Mouse (Mus musculus): ENCODE measurements at regions not wholly inside any gene's neighbourhood (a gene's known extent, or its start where the extent isn't known, plus 50 kb on each side); places are given as distances from the start of the nearest gene placed in this dataset.
A peak's percentile ranks its signal among the peaks of the same experiment; 100 is the strongest.

DNA sequence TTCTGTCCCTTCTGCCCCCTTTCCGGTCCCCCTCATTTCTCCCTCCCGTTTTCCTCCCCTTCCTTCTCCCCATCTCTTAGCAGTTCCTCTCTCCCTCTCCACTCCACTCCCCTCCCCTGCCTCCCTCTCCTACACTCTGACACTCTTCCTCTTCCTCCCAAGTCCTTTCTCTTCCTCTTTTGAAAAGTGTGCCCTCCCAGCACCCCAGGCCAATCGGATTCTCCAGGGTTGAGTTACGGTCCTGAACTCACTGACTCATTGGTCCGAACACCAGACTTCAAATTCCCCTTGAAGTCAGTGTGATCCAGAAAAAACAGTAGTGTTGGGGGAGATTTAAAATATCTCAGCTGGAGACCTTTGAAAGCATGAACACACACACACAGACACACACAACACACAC is 109.1 kb downstream of the 2410131K14Rik start:
- Histone ChIP-seq H3K9ac (ENCODE audit: insufficient read depth, low read depth, low read length, poor library complexity, severe bottlenecking) (peak overlapping the region; percentile 10; the same call in 1 of the 2 replicates), H3K4me1 (ENCODE audit: control insufficient read depth in 2 of 2, insufficient read depth in 2 of 2, low read length in 2 of 2, poor library complexity in 1 of 2) (peaks cover 5 to 18% of the 10 kb centered on the region in 2 experiments), H3K9me3 (ENCODE audit: control insufficient read depth, insufficient read depth, low read depth, low read length) (no peaks in the 10 kb centered on the region), H3K27ac (ENCODE audit: insufficient read depth, low read depth, low read length, poor library complexity, severe bottlenecking) (peak overlapping the region; percentile 74; the same call in 1 of the 2 replicates), H3K36me3 (ENCODE audit: control insufficient read depth, insufficient read depth, low read length, poor library complexity, severe bottlenecking) (no peaks in the 10 kb centered on the region), H3K4me3 (ENCODE audit: insufficient read depth in 1 of 2, low read depth in 1 of 2, low read length in 2 of 2, poor library complexity in 1 of 2, severe bottlenecking in 1 of 2) (peak overlapping the region; percentile 25 to 32; a peak in 2 of 4 replicates)
- TF ChIP-seq ZNF384 (IDR thresholded peaks at IDR 0.05; ENCODE audit: low read depth, low read length) (no peak), CHD2 (IDR thresholded peaks at IDR 0.05; ENCODE audit: low read depth, low read length) (no peak), MAFK (IDR thresholded peaks at IDR 0.05; ENCODE audit: insufficient read depth, low read depth, low read length) (no peak), HCFC1 (IDR thresholded peaks at IDR 0.05; ENCODE audit: borderline replicate concordance, insufficient read depth, low read length) (no peak), ZC3H11A (IDR thresholded peaks at IDR 0.05; ENCODE audit: borderline replicate concordance, low read depth, low read length) (no peak)
- in situ Hi-C loops (cut with MboI; ENCODE audit: low sequenced_read_pairs in 2 of 2, unreplicated experiment in 2 of 2) = no loop called here
- no peak for DNase-seq (ENCODE audit: low read depth, low spot score)

- Histone ChIP-seq H3K4me1 (ENCODE audit: control insufficient read depth in 2 of 2, insufficient read depth in 2 of 2, low read length in 2 of 2, poor library complexity in 1 of 2) (peaks cover 5 to 20% of the 10 kb centered on the region in 2 experiments), H3K9me3 (ENCODE audit: control insufficient read depth, insufficient read depth, low read depth, low read length) (no peaks in the 10 kb centered on the region), H3K27ac (ENCODE audit: insufficient read depth, low read depth, low read length, poor library complexity, severe bottlenecking) (no peak overlapping the region; the same call in 1 of the 2 replicates), H3K9ac (ENCODE audit: insufficient read depth, low read depth, low read length, poor library complexity, severe bottlenecking) (no peak overlapping the region), H3K36me3 (ENCODE audit: control insufficient read depth, insufficient read depth, low read length, poor library complexity, severe bottlenecking) (no peaks in the 10 kb centered on the region), H3K4me3 (ENCODE audit: insufficient read depth in 1 of 2, low read depth in 1 of 2, low read length in 2 of 2, poor library complexity in 1 of 2, severe bottlenecking in 1 of 2) (no peak overlapping the region)
- DNase-seq (ENCODE audit: low read depth, low spot score) = no peak
- no peak for TF ChIP-seq CHD2 (IDR thresholded peaks at IDR 0.05; ENCODE audit: low read depth, low read length)
- TF ChIP-seq MAFK (IDR thresholded peaks at IDR 0.05; ENCODE audit: insufficient read depth, low read depth, low read length) = no peak
- TF ChIP-seq HCFC1 (IDR thresholded peaks at IDR 0.05; ENCODE audit: borderline replicate concordance, insufficient read depth, low read length) = no peak
- TF ChIP-seq ZC3H11A (IDR thresholded peaks at IDR 0.05; ENCODE audit: borderline replicate concordance, low read depth, low read length) = no peak
- no peak for TF ChIP-seq ZNF384 (IDR thresholded peaks at IDR 0.05; ENCODE audit: low read depth, low read length)
- in situ Hi-C loops (cut with MboI; ENCODE audit: low sequenced_read_pairs in 2 of 2, unreplicated experiment in 2 of 2) = no loop called here
These were observed 109.8 kb downstream of the 2410131K14Rik start for GRCm38 (mm10) chr5:118354871-118355270.

GRCm38 (mm10) chr5:118355287-118355686 is 110.3 kb downstream of the 2410131K14Rik start:
- H3K9ac ChIP-seq (ENCODE audit: insufficient read depth, low read depth, low read length, poor library complexity, severe bottlenecking) = no peak overlapping the region
- TF ChIP-seq ZNF384 (IDR thresholded peaks at IDR 0.05; ENCODE audit: low read depth, low read length) (no peak), ZC3H11A (IDR thresholded peaks at IDR 0.05; ENCODE audit: borderline replicate concordance, low read depth, low read length) (no peak), MAFK (IDR thresholded peaks at IDR 0.05; ENCODE audit: insufficient read depth, low read depth, low read length) (no peak), HCFC1 (IDR thresholded peaks at IDR 0.05; ENCODE audit: borderline replicate concordance, insufficient read depth, low read length) (no peak), CHD2 (IDR thresholded peaks at IDR 0.05; ENCODE audit: low read depth, low read length) (no peak)

GRCm38 (mm10) chr5:118355691-118356337 is 110.8 kb downstream of the 2410131K14Rik start:
- no peak for DNase-seq (ENCODE audit: low read depth, low spot score)
- Histone ChIP-seq H3K4me3 (ENCODE audit: insufficient read depth in 1 of 2, low read depth in 1 of 2, low read length in 2 of 2, poor library complexity in 1 of 2, severe bottlenecking in 1 of 2) (no peak overlapping the region), H3K27ac (ENCODE audit: insufficient read depth, low read depth, low read length, poor library complexity, severe bottlenecking) (no peak overlapping the region), H3K9ac (ENCODE audit: insufficient read depth, low read depth, low read length, poor library complexity, severe bottlenecking) (0 out of 2 replicates have a peak overlapping the region, but pooled peaks have one; percentile 21), H3K36me3 (ENCODE audit: control insufficient read depth, insufficient read depth, low read length, poor library complexity, severe bottlenecking) (no peaks in the 10 kb centered on the region), H3K9me3 (ENCODE audit: control insufficient read depth, insufficient read depth, low read depth, low read length) (no peaks in the 10 kb centered on the region), H3K4me1 (ENCODE audit: control insufficient read depth in 2 of 2, insufficient read depth in 2 of 2, low read length in 2 of 2, poor library complexity in 1 of 2) (peaks cover 5 to 23% of the 10 kb centered on the region in 2 experiments)
- no peak for TF ChIP-seq MAFK (IDR thresholded peaks at IDR 0.05; ENCODE audit: insufficient read depth, low read depth, low read length)
- no peak for TF ChIP-seq ZC3H11A (IDR thresholded peaks at IDR 0.05; ENCODE audit: borderline replicate concordance, low read depth, low read length)
- in situ Hi-C loops (cut with MboI; ENCODE audit: low sequenced_read_pairs in 2 of 2, unreplicated experiment in 2 of 2) = no loop called here

More at GRCm38 (mm10) chr5:118355287-118355686, 110.3 kb downstream of the 2410131K14Rik start:
- Histone ChIP-seq H3K36me3 (ENCODE audit: control insufficient read depth, insufficient read depth, low read length, poor library complexity, severe bottlenecking) (no peaks in the 10 kb centered on the region), H3K27ac (ENCODE audit: insufficient read depth, low read depth, low read length, poor library complexity, severe bottlenecking) (0 out of 2 replicates have a peak overlapping the region, but pooled peaks have one; percentile 15), H3K4me1 (ENCODE audit: control insufficient read depth in 2 of 2, insufficient read depth in 2 of 2, low read length in 2 of 2, poor library complexity in 1 of 2) (peaks cover 5 to 23% of the 10 kb centered on the region in 2 experiments), H3K4me3 (ENCODE audit: insufficient read depth in 1 of 2, low read depth in 1 of 2, low read length in 2 of 2, poor library complexity in 1 of 2, severe bottlenecking in 1 of 2) (no peak overlapping the region), H3K9me3 (ENCODE audit: control insufficient read depth, insufficient read depth, low read depth, low read length) (no peaks in the 10 kb centered on the region)
- in situ Hi-C loops (cut with MboI; ENCODE audit: low sequenced_read_pairs in 2 of 2, unreplicated experiment in 2 of 2) = no loop called here
- no peak for DNase-seq (ENCODE audit: low read depth, low spot score)
